Mouse (Mus musculus) liver, embryonic 14.5 days (tissue): ENCODE measurements around the gene Lrrc61. TPM values are rescaled to one million over a fixed set of nuclear protein-coding genes. Genes with fewer than 3 reads are reported as not detected.

Experiments used
- ATAC-seq: fragments of 200-750 bp; cut with Nextera tagmentation; 2 replicates; pipeline ENCODE4 v1.8.0; 2017; ENCODE audit warnings: moderate number of reproducible peaks, mild to moderate bottlenecking, moderate library complexity; ENCODE audit not compliant: insufficient read depth
- DNase-seq, 3 experiments: peaks; one replicate each; pipeline ENCODE4 v3.0.0-alpha.2; 2012 to 2013; ENCODE audit warnings: low read depth in 3 of 3, low spot score in 3 of 3
- H3K27ac ChIP-seq: fragments of 300-500 bp; sonication (generic); 2 replicates; pipeline ENCODE4 v1.5.1; 2014; ENCODE audit warnings: moderate library complexity, mild to moderate bottlenecking, control low read depth, inconsistent platforms
- H3K27me3 ChIP-seq: fragments of 300-500 bp; sonication (generic); 2 replicates; pipeline ENCODE4 v1.6.1; 2014; ENCODE audit warnings: mild to moderate bottlenecking, low read length, moderate library complexity; ENCODE audit not compliant: control insufficient read depth, insufficient read depth
- H3K36me3 ChIP-seq: fragments of 300-500 bp; sonication (generic); replicated peaks from 2 replicates; pipeline ENCODE4 v1.6.1; 2014; ENCODE audit warnings: low read depth; ENCODE audit not compliant: control insufficient read depth, insufficient read depth
- H3K4me1 ChIP-seq, 2 experiments: fragments of 200-500 bp in 1 of 2; fragments of 300-500 bp in 1 of 2; sonication (generic) in 1 of 2; replicated peaks; 2 replicates each; pipeline ENCODE4 v1.6.1; 2012 to 2014; ENCODE audit warnings: antibody characterized with exemption in 1 of 2, inconsistent platforms in 1 of 2, low read length in 1 of 2; ENCODE audit not compliant: control insufficient read depth in 2 of 2, insufficient read depth in 2 of 2
- H3K4me2 ChIP-seq: fragments of 300-500 bp; sonication (generic); 2 replicates; pipeline ENCODE4 v1.6.1; 2014; ENCODE audit warnings: low read depth, mild to moderate bottlenecking, control low read depth, moderate library complexity
- H3K4me3 ChIP-seq, 2 experiments: fragments of 200-500 bp in 1 of 2; fragments of 300-500 bp in 1 of 2; sonication (generic) in 1 of 2; 2 replicates each; pipeline ENCODE4 v1.5.1; 2012 to 2014; ENCODE audit warnings: low read depth in 2 of 2, low read length in 2 of 2, mild to moderate bottlenecking in 2 of 2, control low read depth in 1 of 2, inconsistent platforms in 1 of 2, moderate library complexity in 1 of 2; ENCODE audit not compliant: insufficient read depth in 1 of 2
- H3K9ac ChIP-seq: fragments of 300-500 bp; sonication (generic); replicated peaks from 2 replicates; pipeline ENCODE4 v1.6.1; 2014; ENCODE audit warnings: mild to moderate bottlenecking, control low read depth, moderate library complexity
- H3K9me3 ChIP-seq: fragments of 300-500 bp; sonication (generic); 2 replicates; pipeline ENCODE4 v1.6.1; 2016; ENCODE audit warnings: low read length, mixed read lengths; ENCODE audit not compliant: control insufficient read depth
- CTCF ChIP-seq: IDR thresholded peaks from 2 replicates; pipeline ENCODE4 v1.5.1; 2016; ENCODE audit warnings: antibody characterized with exemption, low read depth, control low read depth
- EP300 ChIP-seq: IDR thresholded peaks from 2 replicates; pipeline ENCODE4 v1.6.1; 2016; ENCODE audit warnings: antibody characterized with exemption, low read depth
- WGBS: fragments of 180-500 bp; shearing (Covaris S2); extraction: QIAGEN DNeasy Blood & Tissue Kit; methylation state at CpG from one replicate; pipeline ENCODE4 v1.1.7; 2014; ENCODE audit not compliant: insufficient replicate concordance; 5-methylcytosine and 5-hydroxymethylcytosine counted together
- polyA plus RNA-seq, 2 experiments: library from polyadenylated mRNA; depleted of rRNA in 1 of 2; stranded (reverse) in 1 of 2; unstranded in 1 of 2; fragments of >200 nt; fragmentation: Nextera tagmentation in 1 of 2; extraction: Ambion mirVana in 1 of 2; gene quantifications; 2 replicates each; pipeline versions ENCODE4 v1.2.1 to v1.2.3; 2012 to 2014

The Lrrc61 gene
- polyA plus RNA-seq, 2 experiments: 1.7 to 2.8 TPM

- Histone ChIP-seq H3K4me3 (no peak overlapping the region), H3K4me2 (no peak overlapping the region), H3K4me1 (no peaks in the 10 kb centered on the region; a peak in 1 of 4 replicates), H3K36me3 (no peaks in the 10 kb centered on the region), H3K27me3 (no peaks in the 10 kb centered on the region), H3K27ac (no peak overlapping the region), H3K9ac (no peak overlapping the region), H3K9me3 (no peaks in the 10 kb centered on the region)
- WGBS: 59% methylated on average over 5 of the region's 5 CpGs
- DNase-seq (no peak), ATAC-seq (no peak)
- TF ChIP-seq CTCF (no peak), EP300 (no peak)
Observed at GRCm38 (mm10) chr6:48614756-48615155, 60.2 kb downstream of the Lrrc61 start.

DNA sequence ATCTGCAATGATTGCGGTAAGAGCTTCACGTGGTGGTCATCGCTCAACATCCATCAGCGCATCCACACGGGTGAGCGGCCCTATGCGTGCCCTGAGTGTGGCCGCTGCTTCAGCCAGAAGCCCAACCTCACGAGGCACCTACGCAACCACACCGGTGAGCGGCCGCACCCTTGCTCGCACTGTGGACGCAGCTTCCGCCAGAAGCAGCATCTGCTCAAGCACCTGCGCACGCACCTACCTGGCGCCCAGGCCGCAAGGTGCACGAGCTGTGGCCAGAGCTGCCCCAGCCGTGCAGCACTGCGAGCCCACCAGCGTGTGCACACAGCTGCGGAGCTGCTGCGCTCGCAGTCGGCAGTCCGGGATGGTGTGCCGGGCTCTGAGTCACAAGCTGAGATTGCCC, 65.4 kb downstream of the Lrrc61 start:
- no peak overlapping the region for H3K4me3 ChIP-seq
- no peak overlapping the region for H3K27ac ChIP-seq
- H3K27me3 ChIP-seq: no peaks in the 10 kb centered on the region
- H3K4me1 ChIP-seq: no peaks in the 10 kb centered on the region; a peak in 1 of 4 replicates
- DNase-seq (no peak), ATAC-seq (no peak)
- no peak for TF ChIP-seq CTCF
- TF ChIP-seq EP300: no peak
- no peaks in the 10 kb centered on the region for H3K36me3 ChIP-seq
- WGBS: 90% methylated on average over 30 of the region's 30 CpGs
- no peaks in the 10 kb centered on the region for H3K9me3 ChIP-seq
- H3K4me2 ChIP-seq: no peak overlapping the region
- no peak overlapping the region for H3K9ac ChIP-seq

Other genes with a start within 250 kb of the Lrrc61 start
- gene Krba1, start 159.2 kb upstream of the Lrrc61 start, polyA plus RNA-seq (2012; rRNA removed): 1.6 and 2.0 TPM in 2 replicates
- 0.94 and 1.0 TPM in 2 replicates for gene Krba1, start 159.2 kb upstream of the Lrrc61 start, polyA plus RNA-seq (2014; fragmentation: Nextera tagmentation; extraction: Ambion mirVana)
- 2.2 and 2.8 TPM in 2 replicates for gene Zfp467, start 109.0 kb upstream of the Lrrc61 start, polyA plus RNA-seq (2012; rRNA removed)
- 2.3 and 2.9 TPM in 2 replicates for gene Zfp467, start 109.0 kb upstream of the Lrrc61 start, polyA plus RNA-seq (2014; fragmentation: Nextera tagmentation; extraction: Ambion mirVana)
- 0.04 and 0.09 TPM in 2 replicates for gene Sspo, start 106.6 kb upstream of the Lrrc61 start, polyA plus RNA-seq (2012; rRNA removed)
- not detected in 2 replicates for gene Sspo, start 106.6 kb upstream of the Lrrc61 start, polyA plus RNA-seq (2014; fragmentation: Nextera tagmentation; extraction: Ambion mirVana)
- gene Atp6v0e2, start 17.2 kb upstream of the Lrrc61 start, polyA plus RNA-seq (2012; rRNA removed): 0.75 and 1.0 TPM in 2 replicates
- 0.77 and 0.81 TPM in 2 replicates for gene Atp6v0e2, start 17.2 kb upstream of the Lrrc61 start, polyA plus RNA-seq (2014; fragmentation: Nextera tagmentation; extraction: Ambion mirVana)
- gene Rarres2, start 18.0 kb downstream of the Lrrc61 start, polyA plus RNA-seq (2012; rRNA removed): 11.3 and 12.0 TPM in 2 replicates
- 16.3 and 20.0 TPM in 2 replicates for gene Rarres2, start 18.0 kb downstream of the Lrrc61 start, polyA plus RNA-seq (2014; fragmentation: Nextera tagmentation; extraction: Ambion mirVana)
- gene Gm45021, start 34.8 kb downstream of the Lrrc61 start, polyA plus RNA-seq (2012; rRNA removed): not detected in 2 replicates
- gene Gm45021, start 34.8 kb downstream of the Lrrc61 start, polyA plus RNA-seq (2014; fragmentation: Nextera tagmentation; extraction: Ambion mirVana): not detected in 2 replicates
- 7.1 and 7.3 TPM in 2 replicates for gene Repin1, start 39.1 kb downstream of the Lrrc61 start, polyA plus RNA-seq (2012; rRNA removed)
- 6.3 and 6.5 TPM in 2 replicates for gene Repin1, start 39.1 kb downstream of the Lrrc61 start, polyA plus RNA-seq (2014; fragmentation: Nextera tagmentation; extraction: Ambion mirVana)
- not detected in 2 replicates for gene Gm44965, start 39.1 kb downstream of the Lrrc61 start, polyA plus RNA-seq (2012; rRNA removed)
- not detected in 2 replicates for gene Gm44965, start 39.1 kb downstream of the Lrrc61 start, polyA plus RNA-seq (2014; fragmentation: Nextera tagmentation; extraction: Ambion mirVana)
- 1.0 TPM in 2 replicates for gene Zfp775, start 47.3 kb downstream of the Lrrc61 start, polyA plus RNA-seq (2012; rRNA removed)
- 1.4 and 1.7 TPM in 2 replicates for gene Zfp775, start 47.3 kb downstream of the Lrrc61 start, polyA plus RNA-seq (2014; fragmentation: Nextera tagmentation; extraction: Ambion mirVana)
- 0.31 and 0.34 TPM in 2 replicates for gene AI854703, start 72.0 kb downstream of the Lrrc61 start, polyA plus RNA-seq (2012; rRNA removed)
- 0.06 and 0.27 TPM in 2 replicates for gene AI854703, start 72.0 kb downstream of the Lrrc61 start, polyA plus RNA-seq (2014; fragmentation: Nextera tagmentation; extraction: Ambion mirVana)
- gene Gimap8, start 92.4 kb downstream of the Lrrc61 start, polyA plus RNA-seq (2012; rRNA removed): 0.90 and 1.3 TPM in 2 replicates
- gene Gimap8, start 92.4 kb downstream of the Lrrc61 start, polyA plus RNA-seq (2014; fragmentation: Nextera tagmentation; extraction: Ambion mirVana): 0.17 and 0.18 TPM in 2 replicates
- gene Gimap9, start 121.3 kb downstream of the Lrrc61 start, polyA plus RNA-seq (2012; rRNA removed): 3.9 and 7.2 TPM in 2 replicates
- gene Gimap9, start 121.3 kb downstream of the Lrrc61 start, polyA plus RNA-seq (2014; fragmentation: Nextera tagmentation; extraction: Ambion mirVana): 8.0 and 10.6 TPM in 2 replicates
- gene Gimap4, start 129.8 kb downstream of the Lrrc61 start, polyA plus RNA-seq (2012; rRNA removed): 5.0 and 6.2 TPM in 2 replicates
- gene Gimap4, start 129.8 kb downstream of the Lrrc61 start, polyA plus RNA-seq (2014; fragmentation: Nextera tagmentation; extraction: Ambion mirVana): 8.3 and 8.8 TPM in 2 replicates
- gene Gimap6, start 153.4 kb downstream of the Lrrc61 start, polyA plus RNA-seq (2012; rRNA removed): 2.7 and 4.3 TPM in 2 replicates
- gene Gimap6, start 153.4 kb downstream of the Lrrc61 start, polyA plus RNA-seq (2014; fragmentation: Nextera tagmentation; extraction: Ambion mirVana): 6.6 and 6.8 TPM in 2 replicates
- gene Gm28053, start 163.8 kb downstream of the Lrrc61 start, polyA plus RNA-seq (2012; rRNA removed): 0.39 TPM in 1 of 2 replicates, not detected in the other
- gene Gm28053, start 163.8 kb downstream of the Lrrc61 start, polyA plus RNA-seq (2014; fragmentation: Nextera tagmentation; extraction: Ambion mirVana): 0.48 and 1.0 TPM in 2 replicates
- gene Gimap7, start 163.8 kb downstream of the Lrrc61 start, polyA plus RNA-seq (2012; rRNA removed): 0.06 TPM in 1 of 2 replicates, not detected in the other
- 0.10 TPM in 1 of 2 replicates, not detected in the other for gene Gimap7, start 163.8 kb downstream of the Lrrc61 start, polyA plus RNA-seq (2014; fragmentation: Nextera tagmentation; extraction: Ambion mirVana)
- gene Gimap1, start 184.3 kb downstream of the Lrrc61 start, polyA plus RNA-seq (2012; rRNA removed): 1.1 and 1.8 TPM in 2 replicates
- 3.2 and 5.5 TPM in 2 replicates for gene Gimap1, start 184.3 kb downstream of the Lrrc61 start, polyA plus RNA-seq (2014; fragmentation: Nextera tagmentation; extraction: Ambion mirVana)
- 1.8 and 1.9 TPM in 2 replicates for gene Gimap5, start 191.4 kb downstream of the Lrrc61 start, polyA plus RNA-seq (2012; rRNA removed)
- gene Gimap5, start 191.4 kb downstream of the Lrrc61 start, polyA plus RNA-seq (2014; fragmentation: Nextera tagmentation; extraction: Ambion mirVana): 2.1 and 2.7 TPM in 2 replicates
- 0.05 and 0.06 TPM in 2 replicates for gene Gimap3, start 216.1 kb downstream of the Lrrc61 start, polyA plus RNA-seq (2012; rRNA removed)
- gene Gimap3, start 216.1 kb downstream of the Lrrc61 start, polyA plus RNA-seq (2014; fragmentation: Nextera tagmentation; extraction: Ambion mirVana): not detected in 2 replicates